Mouse (Mus musculus) lung, postnatal 0 days (tissue): ENCODE measurements around the gene Ddx23. TPM values are rescaled to one million over a fixed set of nuclear protein-coding genes. Genes with fewer than 3 reads are reported as not detected.
A peak's percentile ranks its signal among the peaks of the same experiment; 100 is the strongest.

Experiments used
- ATAC-seq: fragments of 200-750 bp; cut with Nextera tagmentation; 2 replicates; pipeline ENCODE4 v1.8.0; 2017; ENCODE audit warnings: moderate library complexity
- DNase-seq: peaks from one replicate; pipeline ENCODE4 v3.0.0-alpha.2; 2016; ENCODE audit warnings: low spot score
- H3K27ac ChIP-seq: fragments of 300-500 bp; sonication (generic); 2 replicates; pipeline ENCODE4 v1.5.1; 2014; ENCODE audit warnings: antibody characterized with exemption, mild to moderate bottlenecking, low read length, mixed read lengths
- H3K27me3 ChIP-seq: fragments of 300-500 bp; sonication (generic); replicated peaks from 2 replicates; pipeline ENCODE4 v1.6.1; 2014; ENCODE audit warnings: low read length, mixed read lengths; ENCODE audit not compliant: insufficient read depth
- H3K36me3 ChIP-seq: fragments of 300-500 bp; sonication (generic); 2 replicates; pipeline ENCODE4 v1.6.1; 2014; ENCODE audit warnings: low read length, mixed read lengths; ENCODE audit not compliant: insufficient read depth
- H3K4me1 ChIP-seq: fragments of 300-500 bp; sonication (generic); 2 replicates; pipeline ENCODE4 v1.6.1; 2014; ENCODE audit warnings: antibody characterized with exemption, low read depth, low read length, mixed read lengths; ENCODE audit not compliant: insufficient read depth
- H3K4me2 ChIP-seq: fragments of 300-500 bp; sonication (generic); replicated peaks from 2 replicates; pipeline ENCODE4 v1.6.1; 2014; ENCODE audit warnings: low read depth, mild to moderate bottlenecking, low read length, moderate library complexity, mixed read lengths
- H3K4me3 ChIP-seq: fragments of 300-500 bp; sonication (generic); 2 replicates; pipeline ENCODE4 v1.5.1; 2014; ENCODE audit warnings: low read depth, low read length
- H3K9ac ChIP-seq: fragments of 300-500 bp; sonication (generic); replicated peaks from 2 replicates; pipeline ENCODE4 v1.6.1; 2014; ENCODE audit warnings: low read depth, mild to moderate bottlenecking
- H3K9me3 ChIP-seq: fragments of 300-500 bp; sonication (generic); 2 replicates; pipeline ENCODE4 v1.6.1; 2016; ENCODE audit warnings: low read length, mixed read lengths
- CTCF ChIP-seq: IDR thresholded peaks from 2 replicates; pipeline ENCODE4 v1.5.1; 2016; ENCODE audit warnings: antibody characterized with exemption, mild to moderate bottlenecking
- EP300 ChIP-seq: IDR thresholded peaks from 2 replicates; pipeline ENCODE4 v1.6.1; 2016; ENCODE audit warnings: antibody characterized with exemption, mild to moderate bottlenecking, control low read depth
- WGBS: fragments of 180-500 bp; shearing (Covaris S2); extraction: QIAGEN DNeasy Blood & Tissue Kit; methylation state at CpG from one replicate; pipeline ENCODE4 v1.1.7; 2014; 5-methylcytosine and 5-hydroxymethylcytosine counted together
- polyA plus RNA-seq: library from polyadenylated mRNA; unstranded; fragments of >200 nt; fragmentation: Nextera tagmentation; extraction: Ambion mirVana; gene quantifications from 2 replicates; pipeline ENCODE4 v1.2.1, GENCODE M21; 2015

The Ddx23 gene
- polyA plus RNA-seq, 1 experiment from 2014 or later: 14.5 TPM

GRCm38 (mm10) chr15:98631493-98631892 lies 31.2 kb downstream of the Ddx23 start:
- ATAC-seq (peak; percentile 35), DNase-seq (peak; percentile 77)
- no peaks in the 10 kb centered on the region for H3K36me3 ChIP-seq
- peak overlapping the region; percentile 57 for H3K4me2 ChIP-seq
- H3K9ac ChIP-seq: no peak overlapping the region
- no peak overlapping the region for H3K27ac ChIP-seq
- peak overlapping the region; percentile 28; the same call in 1 of the 2 replicates for H3K4me3 ChIP-seq
- peaks cover 17% of the 10 kb centered on the region; the same call in 1 of the 2 replicates for H3K4me1 ChIP-seq
- WGBS: 1% methylated on average over 17 of the region's 18 CpGs
- no peak for TF ChIP-seq EP300
- TF ChIP-seq CTCF: peak; percentile 94
- H3K9me3 ChIP-seq: no peaks in the 10 kb centered on the region
- peaks cover 13% of the 10 kb centered on the region for H3K27me3 ChIP-seq

GRCm38 (mm10) chr15:98630540-98630939 lies 32.2 kb downstream of the Ddx23 start, which contains the start of gene Cacnb3:
Gene Cacnb3 (plus strand): TSS chr15:98630840.
- DNase-seq (no peak), ATAC-seq (no peak)
- H3K4me2 ChIP-seq: peak within 1 kb of the TSS; percentile 57
- peaks cover 13% of the 10 kb centered on the region for H3K27me3 ChIP-seq
- H3K4me1 ChIP-seq: peaks cover 17% of the 10 kb centered on the region; the same call in 1 of the 2 replicates
- no peak within 1 kb of the TSS for H3K9ac ChIP-seq
- no peak within 1 kb of the TSS for H3K4me3 ChIP-seq
- H3K9me3 ChIP-seq: no peaks in the 10 kb centered on the region
- no peaks in the 10 kb centered on the region for H3K36me3 ChIP-seq
- WGBS: 51% methylated on average over 4 of the region's 4 CpGs
- no peak within 1 kb of the TSS for H3K27ac ChIP-seq
- no peak for TF ChIP-seq EP300

GRCm38 (mm10) chr15:98629464-98629863 lies 33.2 kb downstream of the Ddx23 start:
- WGBS: 38% methylated on average over 6 of the region's 6 CpGs
- Histone ChIP-seq H3K9ac (no peak overlapping the region), H3K4me1 (peaks cover 12% of the 10 kb centered on the region; the same call in 1 of the 2 replicates)

GRCm38 (mm10) chr15:98628589-98629254 lies 34.0 kb downstream of the Ddx23 start:
- WGBS: 8% methylated on average over 20 of the region's 20 CpGs
- peaks cover 6% of the 10 kb centered on the region; the same call in 1 of the 2 replicates for H3K4me1 ChIP-seq
- H3K9me3 ChIP-seq: no peaks in the 10 kb centered on the region
- peak; percentile 37 for DNase-seq
- H3K9ac ChIP-seq: no peak overlapping the region
- peaks cover 8% of the 10 kb centered on the region; the same call in 1 of the 2 replicates for H3K27me3 ChIP-seq
- peak overlapping the region; percentile 44; the same call in 1 of the 2 replicates for H3K4me2 ChIP-seq
- no peak overlapping the region for H3K27ac ChIP-seq
- TF ChIP-seq CTCF: no peak
- TF ChIP-seq EP300: no peak
- no peaks in the 10 kb centered on the region for H3K36me3 ChIP-seq
- no peak overlapping the region for H3K4me3 ChIP-seq
- ATAC-seq: peak; percentile 21

More at GRCm38 (mm10) chr15:98629464-98629863, 33.2 kb downstream of the Ddx23 start:
- Histone ChIP-seq H3K4me3 (no peak overlapping the region), H3K9me3 (no peaks in the 10 kb centered on the region), H3K36me3 (no peaks in the 10 kb centered on the region), H3K4me2 (no peak overlapping the region), H3K27ac (no peak overlapping the region), H3K27me3 (peaks cover 13% of the 10 kb centered on the region)
- DNase-seq (no peak), ATAC-seq (no peak)
- TF ChIP-seq CTCF: no peak
- TF ChIP-seq EP300: no peak

GRCm38 (mm10) chr15:98626487-98627212 lies 36.0 kb downstream of the Ddx23 start:
- Histone ChIP-seq H3K4me1 (peaks cover 6% of the 10 kb centered on the region; the same call in 1 of the 2 replicates), H3K9me3 (no peaks in the 10 kb centered on the region), H3K4me3 (no peak overlapping the region), H3K9ac (no peak overlapping the region), H3K4me2 (no peak overlapping the region), H3K27ac (no peak overlapping the region), H3K36me3 (no peaks in the 10 kb centered on the region), H3K27me3 (no peaks in the 10 kb centered on the region)
- no peak for DNase-seq
- WGBS: 79% methylated on average over 7 of the region's 7 CpGs
- no peak for ATAC-seq
- TF ChIP-seq CTCF (no peak), EP300 (no peak)

- TF ChIP-seq CTCF (no peak), EP300 (no peak)
- 24% methylated on average over 8 of the region's 8 CpGs for WGBS
- H3K4me2 ChIP-seq: no peak overlapping the region
Measured at GRCm38 (mm10) chr15:98626078-98626477, 36.6 kb downstream of the Ddx23 start.

More at GRCm38 (mm10) chr15:98626078-98626477, 36.6 kb downstream of the Ddx23 start:
- Histone ChIP-seq H3K4me3 (no peak overlapping the region), H3K9me3 (no peaks in the 10 kb centered on the region), H3K4me1 (peaks cover 6% of the 10 kb centered on the region; the same call in 1 of the 2 replicates), H3K9ac (no peak overlapping the region), H3K36me3 (no peaks in the 10 kb centered on the region), H3K27me3 (no peaks in the 10 kb centered on the region), H3K27ac (no peak overlapping the region)
- no peak for ATAC-seq
- no peak for DNase-seq
